Mouse (Mus musculus) MEL (cell line): ENCODE data around the gene Atp2a2. TPM values are rescaled to one million over a fixed set of nuclear protein-coding genes. Genes with fewer than 3 reads are reported as not detected.
"Not testable (repeated sequence)": the region's sequence is repeated elsewhere in the genome, so short reads cannot be mapped to it uniquely, and the experiment has no call there.

ENCODE experiments used
- DNase-seq: peaks from one replicate; pipeline ENCODE4 v3.0.0; 2011; ENCODE audit warnings: low read depth, low spot score
- H3K27ac ChIP-seq: 2 replicates; pipeline ENCODE4 v1.5.1; 2012; ENCODE audit warnings: low read depth, mild to moderate bottlenecking, control low read depth, low read length, moderate library complexity; ENCODE audit not compliant: control insufficient read depth
- H3K27me3 ChIP-seq, 2 experiments: fragments of 150-350 bp in 1 of 2; sonication (generic) in 1 of 2; 2 replicates each; pipeline ENCODE4 v1.6.1; 2012; ENCODE audit warnings: low read length in 2 of 2, mild to moderate bottlenecking in 2 of 2, improper control_type of control experiment in 1 of 2, moderate library complexity in 1 of 2; ENCODE audit not compliant: insufficient read depth in 2 of 2, control insufficient read depth in 1 of 2
- H3K36me3 ChIP-seq, 2 experiments: 2 replicates each; pipeline ENCODE4 v1.6.1; 2012 to 2014; ENCODE audit warnings: low read length in 2 of 2, improper control_type of control experiment in 1 of 2, inconsistent platforms in 1 of 2, mild to moderate bottlenecking in 1 of 2; ENCODE audit not compliant: insufficient read depth in 2 of 2, control insufficient read depth in 1 of 2
- H3K4me1 ChIP-seq, 2 experiments: fragments of 150-350 bp in 1 of 2; sonication (generic) in 1 of 2; 2 replicates each; pipeline ENCODE4 v1.6.1; 2012; ENCODE audit warnings: low read length in 2 of 2, improper control_type of control experiment in 1 of 2, mild to moderate bottlenecking in 1 of 2; ENCODE audit not compliant: insufficient read depth in 2 of 2, control insufficient read depth in 1 of 2
- H3K4me3 ChIP-seq, 2 experiments: fragments of 150-350 bp in 1 of 2; sonication (generic) in 1 of 2; 2 replicates each; pipeline ENCODE4 v1.5.1; 2012; ENCODE audit warnings: low read depth in 2 of 2, low read length in 2 of 2, mild to moderate bottlenecking in 2 of 2, moderate library complexity in 2 of 2, control low read depth in 1 of 2, improper control_type of control experiment in 1 of 2; ENCODE audit not compliant: control insufficient read depth in 1 of 2, insufficient read depth in 1 of 2
- H3K79me2 ChIP-seq: 2 replicates; pipeline ENCODE4 v1.6.1; 2012; ENCODE audit warnings: mild to moderate bottlenecking, low read length, moderate library complexity; ENCODE audit not compliant: control insufficient read depth, poor library complexity, insufficient read depth
- H3K9ac ChIP-seq: 2 replicates; pipeline ENCODE4 v1.6.1; 2012; ENCODE audit warnings: low read depth, mild to moderate bottlenecking, control low read depth, low read length, moderate library complexity; ENCODE audit not compliant: control insufficient read depth, poor library complexity, severe bottlenecking
- H3K9me3 ChIP-seq: fragments of 150-350 bp; sonication (generic); replicated peaks from 2 replicates; pipeline ENCODE4 v1.6.1; 2012; ENCODE audit warnings: mild to moderate bottlenecking, low read length, improper control_type of control experiment, moderate library complexity; ENCODE audit not compliant: insufficient read depth
- BHLHE40 ChIP-seq: IDR thresholded peaks from 2 replicates; pipeline ENCODE4 v1.6.1; 2012; ENCODE audit warnings: low read depth, mild to moderate bottlenecking, inconsistent platforms, low read length, improper control_type of control experiment, borderline replicate concordance
- CTCF ChIP-seq, 3 experiments: IDR thresholded peaks in 2 of 3; conservative IDR thresholded peaks in 1 of 3; 2 replicates each; pipeline ENCODE4 v1.5.1; 2011 to 2012; ENCODE audit warnings: low read length in 3 of 3, low read depth in 2 of 3, mild to moderate bottlenecking in 2 of 3, improper control_type of control experiment in 1 of 3, inconsistent platforms in 1 of 3, mixed read lengths in 1 of 3, moderate library complexity in 1 of 3; ENCODE audit not compliant: control insufficient read depth in 1 of 3, insufficient read depth in 1 of 3, poor library complexity in 1 of 3, severe bottlenecking in 1 of 3
- ELF1 ChIP-seq: IDR thresholded peaks from 2 replicates; pipeline ENCODE4 v1.6.1; 2014; ENCODE audit warnings: low read depth, mild to moderate bottlenecking, inconsistent platforms, low read length, improper control_type of control experiment, moderate library complexity
- GATA1 ChIP-seq: IDR thresholded peaks from 2 replicates; pipeline ENCODE4 v1.6.1; 2011; ENCODE audit warnings: low read depth, low read length, improper control_type of control experiment
- KAT2A ChIP-seq: conservative IDR thresholded peaks from 2 replicates; pipeline ENCODE4 v1.6.1; 2012; ENCODE audit warnings: low read depth, low read length, improper control_type of control experiment, inconsistent platforms
- MAZ ChIP-seq: IDR thresholded peaks from 2 replicates; pipeline ENCODE4 v1.6.1; 2012; ENCODE audit warnings: low read depth, mild to moderate bottlenecking, inconsistent platforms, low read length, improper control_type of control experiment
- MYC ChIP-seq: IDR thresholded peaks from 2 replicates; pipeline ENCODE4 v1.6.1; 2011; ENCODE audit warnings: low read depth, mild to moderate bottlenecking, low read length, improper control_type of control experiment, moderate library complexity
- POLR2A ChIP-seq, 2 experiments: IDR thresholded peaks; 2 replicates each; pipeline ENCODE4 v1.6.1; 2011 to 2012; ENCODE audit warnings: low read length in 2 of 2, mild to moderate bottlenecking in 2 of 2, control low read depth in 1 of 2, improper control_type of control experiment in 1 of 2, low read depth in 1 of 2, moderate library complexity in 1 of 2; ENCODE audit not compliant: control insufficient read depth in 1 of 2, insufficient read depth in 1 of 2, poor library complexity in 1 of 2
- RAD21 ChIP-seq: IDR thresholded peaks from 2 replicates; pipeline ENCODE4 v1.6.1; 2011; ENCODE audit warnings: mild to moderate bottlenecking, low read depth, low read length, improper control_type of control experiment
- RCOR1 ChIP-seq: IDR thresholded peaks from 2 replicates; pipeline ENCODE4 v1.6.1; 2012; ENCODE audit warnings: low read depth, mild to moderate bottlenecking, inconsistent platforms, low read length, improper control_type of control experiment
- SIN3A ChIP-seq: IDR thresholded peaks from 2 replicates; pipeline ENCODE4 v1.6.1; 2012; ENCODE audit warnings: low read length, improper control_type of control experiment, inconsistent platforms
- SMC3 ChIP-seq: IDR thresholded peaks from 2 replicates; pipeline ENCODE4 v1.6.1; 2011; ENCODE audit warnings: low read depth, low read length, improper control_type of control experiment
- TAL1 ChIP-seq: IDR thresholded peaks from 2 replicates; pipeline ENCODE4 v1.6.1; 2012; ENCODE audit warnings: mild to moderate bottlenecking, inconsistent platforms, low read length, moderate library complexity, mixed read lengths
- TCF12 ChIP-seq: IDR thresholded peaks from 2 replicates; pipeline ENCODE4 v1.6.1; 2014; ENCODE audit warnings: low read depth, mild to moderate bottlenecking, inconsistent platforms, low read length, improper control_type of control experiment, moderate library complexity
- UBTF ChIP-seq: IDR thresholded peaks from 2 replicates; pipeline ENCODE4 v1.6.1; 2012; ENCODE audit warnings: low read depth, mild to moderate bottlenecking, inconsistent platforms, low read length, improper control_type of control experiment, moderate library complexity, borderline replicate concordance; ENCODE audit not compliant: insufficient read depth
- USF1 ChIP-seq: IDR thresholded peaks from 2 replicates; pipeline ENCODE4 v1.6.1; 2014; ENCODE audit warnings: low read depth, mild to moderate bottlenecking, inconsistent platforms, low read length, improper control_type of control experiment, moderate library complexity
- USF2 ChIP-seq, 2 experiments: IDR thresholded peaks; 2 replicates each; pipeline ENCODE4 v1.6.1; 2011 to 2012; ENCODE audit warnings: improper control_type of control experiment in 2 of 2, low read length in 2 of 2, borderline replicate concordance in 1 of 2, inconsistent platforms in 1 of 2, low read depth in 1 of 2, mild to moderate bottlenecking in 1 of 2; ENCODE audit not compliant: insufficient read depth in 1 of 2
- ZC3H11A ChIP-seq: IDR thresholded peaks from 2 replicates; pipeline ENCODE4 v1.6.1; 2012; ENCODE audit warnings: low read depth, mild to moderate bottlenecking, inconsistent platforms, low read length, improper control_type of control experiment
- ZKSCAN1 ChIP-seq: IDR thresholded peaks from 2 replicates; pipeline ENCODE4 v1.6.1; 2012; ENCODE audit warnings: low read depth, mild to moderate bottlenecking, inconsistent platforms, low read length, improper control_type of control experiment, moderate library complexity
- polyA plus RNA-seq, 2 experiments: library from polyadenylated mRNA; stranded (reverse) in 1 of 2; unstranded in 1 of 2; fragments of >175 nt in 1 of 2; fragments of >200 nt in 1 of 2; gene quantifications; 2 replicates each; pipeline versions ENCODE4 v1.2.1 to v1.2.4; 2012; ENCODE audit warnings: low replicate concordance in 2 of 2, low read depth in 1 of 2; ENCODE audit not compliant: insufficient read length in 2 of 2, insufficient read depth in 1 of 2, missing spikeins in 1 of 2
- total RNA-seq: library from RNA; depleted of rRNA; stranded (reverse); fragments of 300-350 nt; gene quantifications from 2 replicates; pipeline ENCODE4 v1.2.3, GENCODE M21; 2012

Atp2a2 gene
- total and polyA plus RNA-seq, 3 experiments: 117 to 199 (median 176) TPM

DNA sequence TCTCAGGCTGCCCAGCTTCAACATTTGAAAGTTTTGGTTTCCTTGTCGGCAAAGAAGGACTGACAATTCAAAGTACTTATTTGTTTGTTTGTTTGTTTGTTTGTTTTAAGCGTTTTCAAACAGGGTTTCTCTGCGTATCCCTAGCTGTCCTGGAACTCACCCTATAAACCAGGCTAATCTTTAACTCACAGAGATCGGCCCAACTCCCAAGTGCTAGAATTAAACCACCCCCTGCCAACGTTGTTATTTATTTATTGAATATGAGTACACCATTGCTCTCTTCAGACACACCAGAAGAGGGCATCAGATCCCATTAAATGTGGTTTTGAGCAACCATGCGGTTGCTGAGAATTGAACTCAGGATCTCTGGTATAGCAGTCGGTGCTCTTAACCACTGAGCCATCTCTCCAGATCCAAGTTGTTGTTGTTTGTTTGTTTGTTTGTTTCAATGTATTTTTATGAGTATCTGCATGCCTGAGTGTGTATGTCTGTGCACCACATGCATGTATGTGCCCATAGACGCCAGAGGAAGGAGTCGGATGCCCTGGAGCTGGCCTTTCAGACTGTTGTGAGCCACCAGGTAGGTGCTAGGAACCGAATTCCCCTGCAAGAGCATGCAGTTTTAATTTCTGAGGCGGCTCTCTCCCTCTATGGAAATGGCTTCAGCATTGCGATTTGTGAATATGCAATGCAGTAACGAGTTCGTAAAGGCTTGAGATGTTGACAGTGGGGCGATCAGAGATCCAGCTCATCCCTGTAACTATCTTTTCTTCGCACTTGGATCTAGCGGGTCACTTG, 80.6 kb downstream of the Atp2a2 start, which contains the start of gene Anapc7:
Anapc7 (plus strand) TSS at position 423 of the 798 bp plus-strand sequence.
- H3K79me2 ChIP-seq: peaks cover 26% of the 10 kb centered on the region
- H3K9me3 ChIP-seq: no peaks in the 10 kb centered on the region
- peak; percentile 74 for DNase-seq
- H3K4me1 ChIP-seq: peaks cover 5% of the 10 kb centered on the region in 2 experiments; a peak in 3 of 4 replicates
- H3K36me3 ChIP-seq: peaks cover 2 to 7% of the 10 kb centered on the region in 2 experiments; a peak in 2 of 4 replicates
- H3K9ac ChIP-seq: peak within 1 kb of the TSS; percentile 94
- H3K4me3 ChIP-seq: peak within 1 kb of the TSS; percentile 93 to 97
- no peaks in the 10 kb centered on the region for H3K27me3 ChIP-seq
- peak within 1 kb of the TSS; percentile 89 for H3K27ac ChIP-seq
- 0 out of 2 replicates have a peak, but pooled peaks have one; percentile 11 for TF ChIP-seq TCF12
- peak; percentile 19 to 61 (median 40); a peak in 4 of 6 replicates for TF ChIP-seq CTCF (IDR thresholded peaks at IDR 0.05 in 2 of 3, conservative IDR thresholded peaks at IDR 0.05 in 1 of 3; ENCODE audit: control insufficient read depth in 1 of 3, insufficient read depth in 1 of 3, low read depth in 2 of 3, low read length in 3 of 3, poor library complexity in 1 of 3, severe bottlenecking in 1 of 3)
- no peak for TF ChIP-seq KAT2A
- TF ChIP-seq SMC3: peak; percentile 46
- peak; percentile 92 for TF ChIP-seq MYC
- no peak for TF ChIP-seq POLR2A (IDR thresholded peaks at IDR 0.05; ENCODE audit: control insufficient read depth in 1 of 2, insufficient read depth in 1 of 2, low read depth in 1 of 2, low read length in 2 of 2, poor library complexity in 1 of 2)
- TF ChIP-seq RAD21: peak; percentile 61
- TF ChIP-seq ZKSCAN1: no peak
- 0 out of 2 replicates have a peak, but pooled peaks have one; percentile 23 for TF ChIP-seq BHLHE40
- TF ChIP-seq TAL1: no peak
- TF ChIP-seq MAZ: 0 out of 2 replicates have a peak, but pooled peaks have one; percentile 38
- TF ChIP-seq SIN3A: peak; percentile 16; the same call in 1 of the 2 replicates
- TF ChIP-seq ELF1: no peak
- no peak for TF ChIP-seq RCOR1
- TF ChIP-seq UBTF: 0 out of 2 replicates have a peak, but pooled peaks have one; percentile 3
- peak; percentile 39 for TF ChIP-seq ZC3H11A

DNA sequence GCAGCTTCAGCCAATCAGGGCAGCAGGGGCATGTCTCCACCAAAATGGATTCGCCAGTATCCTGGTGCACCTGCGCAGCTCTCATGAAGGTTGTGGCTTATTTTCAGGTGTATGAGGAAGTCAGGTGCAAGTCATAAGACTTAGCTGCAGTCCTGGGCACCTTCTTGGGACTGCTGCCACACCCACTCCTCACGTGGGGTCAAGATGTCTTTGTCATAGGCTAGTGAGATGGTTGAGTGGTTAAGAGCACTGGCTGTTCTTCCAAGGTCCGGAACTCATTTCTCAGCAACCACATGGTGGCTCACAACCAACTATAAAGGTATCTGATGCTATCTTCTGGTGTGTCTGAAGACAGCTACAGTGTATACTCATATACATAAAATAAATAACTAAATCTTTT, 81.3 kb downstream of the Atp2a2 start:
- not testable (repeated sequence) for H3K4me1 ChIP-seq, H3K27me3 ChIP-seq, H3K36me3 ChIP-seq, H3K9me3 ChIP-seq
- H3K4me3 ChIP-seq: peak overlapping the region in 1 of 2 experiments; percentile 97; a peak in 3 of 4 replicates
- H3K9ac ChIP-seq: peak overlapping the region; percentile 94; the same call in 1 of the 2 replicates
- peak overlapping the region; percentile 61 for H3K27ac ChIP-seq
- DNase-seq: peak; percentile 72
- TF ChIP-seq USF2 (IDR thresholded peaks at IDR 0.05; ENCODE audit: borderline replicate concordance in 1 of 2, insufficient read depth in 1 of 2, low read depth in 1 of 2, low read length in 2 of 2): 0 out of 4 replicates have a peak, but pooled peaks of 1 of the 2 experiments have one; percentile 27
- TF ChIP-seq USF1: peak; percentile 80
- 0 out of 2 replicates have a peak, but pooled peaks have one; percentile 12 for TF ChIP-seq GATA1
- TF ChIP-seq POLR2A (IDR thresholded peaks at IDR 0.05; ENCODE audit: control insufficient read depth in 1 of 2, insufficient read depth in 1 of 2, low read depth in 1 of 2, low read length in 2 of 2, poor library complexity in 1 of 2): 0 out of 4 replicates have a peak, but pooled peaks of 1 of the 2 experiments have one; percentile 26
- 0 out of 6 replicates have a peak, but pooled peaks of 1 of the 3 experiments have one; percentile 0 for TF ChIP-seq CTCF (IDR thresholded peaks at IDR 0.05 in 2 of 3, conservative IDR thresholded peaks at IDR 0.05 in 1 of 3; ENCODE audit: control insufficient read depth in 1 of 3, insufficient read depth in 1 of 3, low read depth in 2 of 3, low read length in 3 of 3, poor library complexity in 1 of 3, severe bottlenecking in 1 of 3)
- H3K79me2 ChIP-seq: peaks cover 26% of the 10 kb centered on the region
